Mouse (Mus musculus) erythroblast, embryonic 14.5 days (primary cell): ENCODE data around the gene Plac8.

Experiments used
- GATA1 ChIP-seq: IDR thresholded peaks from 2 replicates; pipeline ENCODE4 v1.6.1; 2012; ENCODE audit warnings: low read length, inconsistent platforms, mixed read lengths
- TAL1 ChIP-seq: IDR thresholded peaks from 3 replicates; pipeline ENCODE4 v1.6.1; 2012; ENCODE audit warnings: low read length, inconsistent platforms, mixed read lengths

GRCm38 (mm10) chr5:100567258-100568032 is 4.6 kb downstream of the Plac8 start:
- TF ChIP-seq GATA1 (no peak), TAL1 (no peak)
